Mouse (Mus musculus) left cerebral cortex, postnatal 25 days (tissue): Measurements from ENCODE around the gene Dennd5b. TPM values are rescaled to one million over a fixed set of nuclear protein-coding genes. Genes with fewer than 3 reads are reported as not detected.

Source experiments
- DNase-seq, 2 experiments: peaks; one replicate each; pipeline ENCODE4 v3.0.0; 2022; ENCODE audit warnings: low spot score in 2 of 2, mixed read lengths in 1 of 2
- intact Hi-C: fragments of 180-260 bp; cut with DNase I; formaldehyde crosslinking; loops from one replicate; pipeline ENCODE4 v1.15.1; 2025
- total RNA-seq, 2 experiments: library from RNA; stranded (reverse); gene quantifications; 2 replicates each; pipeline ENCODE4 v1.2.3; 2021

Dennd5b gene
- total RNA-seq, 2 experiments from 2014 or later: 65.8 to 69.4 TPM

GRCm38 (mm10) chr6:148972059-148972848 is 129.2 kb downstream of the Dennd5b start:
- DNase-seq: no peak
- intact Hi-C loops: no loop called here

GRCm38 (mm10) chr6:148971385-148971940 is 130.0 kb downstream of the Dennd5b start:
- no peak for DNase-seq
- intact Hi-C loops: no loop called here

GRCm38 (mm10) chr6:148961285-148961684 is 140.2 kb downstream of the Dennd5b start:
- intact Hi-C loops: loop anchor here (5.0 kb wide), 1 partner anchor 316 kb away; no protein-coding TSS in a partner anchor
- DNase-seq: no peak

- intact Hi-C loops: loop anchor here (5.0 kb wide), 1 partner anchor 318 kb away; no protein-coding TSS in a partner anchor
- DNase-seq: no peak
Observed at GRCm38 (mm10) chr6:148959540-148960238, 141.8 kb downstream of the Dennd5b start.

- intact Hi-C loops: no loop called here
Observed at GRCm38 (mm10) chr6:148958712-148959111, 142.8 kb downstream of the Dennd5b start.

GRCm38 (mm10) chr6:148957046-148957445 is 144.4 kb downstream of the Dennd5b start:
- intact Hi-C loops: no loop called here

More at GRCm38 (mm10) chr6:148958712-148959111, 142.8 kb downstream of the Dennd5b start:
- no peak for DNase-seq

GRCm38 (mm10) chr6:148955641-148956420 is 145.6 kb downstream of the Dennd5b start:
- intact Hi-C loops: no loop called here
- no peak for DNase-seq

More at GRCm38 (mm10) chr6:148957046-148957445, 144.4 kb downstream of the Dennd5b start:
- no peak for DNase-seq

- no peak for DNase-seq
- intact Hi-C loops: loop anchor here (5.0 kb wide), 1 partner anchor 155 kb away; the partner anchor contains the start of gene Dennd5b
Observed at GRCm38 (mm10) chr6:148946881-148947405, 154.5 kb downstream of the Dennd5b start.

GRCm38 (mm10) chr6:148946409-148946742 is 155.1 kb downstream of the Dennd5b start, which contains the start of gene Sinhcaf:
Sinhcaf (minus strand) TSS chr6:148946467.
- intact Hi-C loops: loop anchor here (5.0 kb wide), 1 partner anchor 156 kb away; the partner anchor contains the start of gene Dennd5b
- DNase-seq: peak; percentile 94 to 97

GRCm38 (mm10) chr6:148945509-148946408 is 155.7 kb downstream of the Dennd5b start:
- peak; percentile 7 to 12 for DNase-seq
- intact Hi-C loops: loop anchor here (5.0 kb wide), 1 partner anchor 157 kb away; the partner anchor contains the start of gene Dennd5b

GRCm38 (mm10) chr6:148944767-148945508 is 156.5 kb downstream of the Dennd5b start:
- DNase-seq: peak; percentile 5 to 10
- intact Hi-C loops: loop anchor here (5.0 kb wide), 2 partner anchors 157 to 177 kb away; partner anchors contain the start of gene Dennd5b

GRCm38 (mm10) chr6:148944344-148944766 is 157.1 kb downstream of the Dennd5b start:
- DNase-seq: no peak
- intact Hi-C loops: loop anchor here (5.0 kb wide), 1 partner anchor 178 kb away; no protein-coding TSS in a partner anchor

GRCm38 (mm10) chr6:148943695-148944094 is 157.8 kb downstream of the Dennd5b start:
- DNase-seq: no peak
- intact Hi-C loops: loop anchor here (5.0 kb wide), 1 partner anchor 179 kb away; no protein-coding TSS in a partner anchor

- no peak for DNase-seq
- intact Hi-C loops: loop anchor here (5.0 kb wide), 1 partner anchor 180 kb away; no protein-coding TSS in a partner anchor
Observed at GRCm38 (mm10) chr6:148942406-148942805, 159.1 kb downstream of the Dennd5b start.

GRCm38 (mm10) chr6:148941880-148942279 is 159.6 kb downstream of the Dennd5b start:
- no peak for DNase-seq
- intact Hi-C loops: loop anchor here (5.0 kb wide), 1 partner anchor 180 kb away; no protein-coding TSS in a partner anchor

GRCm38 (mm10) chr6:148940383-148940782 is 161.1 kb downstream of the Dennd5b start:
- DNase-seq: peak in 1 of 2 experiments; percentile 5
- intact Hi-C loops: loop anchor here (5.0 kb wide), 1 partner anchor 182 kb away; no protein-coding TSS in a partner anchor
